Mouse (Mus musculus): Measurements from ENCODE around the gene Oxnad1.

GRCm38 (mm10) chr14:32145401-32145800 is 60.2 kb downstream of the Oxnad1 start:
- TF ChIP-seq CTCF (IDR thresholded peaks at IDR 0.05) (no peak), POLR2A (IDR thresholded peaks at IDR 0.05; ENCODE audit: insufficient read depth, low read depth, low read length) (no peak)
